Mouse (Mus musculus) kidney, adult 18-20 months (tissue): ENCODE measurements around the gene Slc24a2.

Experiments
- DNase-seq: peaks from one replicate; pipeline ENCODE4 v3.0.0; 2021

The Slc24a2 gene

GRCm38 (mm10) chr4:87115726-87116125 lies 114.6 kb downstream of the Slc24a2 start:
- DNase-seq, result no peak

GRCm38 (mm10) chr4:87109331-87110059 lies 120.8 kb downstream of the Slc24a2 start:
- no peak for DNase-seq

DNA sequence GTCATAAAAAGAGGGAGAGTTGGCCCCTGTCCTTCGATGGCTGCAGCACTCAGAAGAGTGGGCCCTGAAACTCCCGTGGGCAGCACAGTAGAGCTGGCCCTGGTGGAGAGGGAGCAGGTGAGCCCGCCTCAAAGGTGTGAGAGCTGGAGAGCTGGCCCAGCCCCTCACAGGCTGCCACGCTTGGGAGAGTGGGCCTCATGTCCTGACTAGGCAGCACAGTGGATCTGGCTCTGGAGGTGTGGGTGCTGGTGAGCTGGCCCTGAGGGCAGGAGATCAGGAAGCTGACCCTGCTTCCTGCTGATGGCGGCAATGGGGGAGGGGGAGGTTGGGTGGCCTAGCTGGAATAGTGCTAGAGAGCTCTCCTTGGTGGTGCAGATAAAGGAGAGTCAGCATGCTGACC lies 129.3 kb downstream of the Slc24a2 start:
- no peak for DNase-seq

DNA sequence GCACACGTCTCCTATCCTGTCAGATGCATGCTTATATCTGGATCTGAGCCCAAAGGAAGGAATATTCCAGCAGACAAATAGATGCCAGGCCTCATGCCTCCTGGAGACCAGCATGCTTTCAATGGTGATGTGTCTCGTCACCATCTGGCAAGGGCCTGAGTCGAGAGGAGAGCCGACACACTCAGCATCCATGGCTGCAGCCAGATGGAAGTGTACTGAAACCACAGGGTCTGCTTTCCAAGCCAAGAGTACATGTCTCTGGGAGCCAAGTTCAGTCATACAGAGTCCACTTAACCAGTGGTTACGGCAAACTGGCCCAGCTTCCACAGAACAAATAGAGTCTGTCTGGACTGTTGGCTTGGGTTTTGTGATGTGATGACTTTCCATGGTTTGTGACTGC lies 134.1 kb downstream of the Slc24a2 start:
- DNase-seq, result no peak

DNA sequence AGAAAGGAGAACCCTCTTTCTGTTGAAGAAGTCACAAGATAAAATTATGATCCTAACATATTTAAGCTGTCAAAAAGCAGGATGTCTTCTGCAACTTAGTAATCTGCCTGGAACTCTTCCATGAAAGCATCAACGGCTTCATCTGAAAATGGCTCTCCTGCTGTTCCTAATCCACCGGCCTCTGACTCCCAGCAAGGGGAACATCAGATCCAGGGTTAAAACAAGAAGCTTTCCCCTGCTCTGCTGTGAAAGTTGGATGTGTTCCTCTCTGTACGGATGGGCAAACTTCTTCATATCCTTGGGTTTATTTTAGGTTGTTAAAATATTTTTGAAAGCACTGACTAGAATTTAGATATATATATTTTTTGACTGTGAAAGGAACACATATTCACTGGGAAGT lies 136.7 kb downstream of the Slc24a2 start:
- no peak for DNase-seq

GRCm38 (mm10) chr4:87090841-87091240 lies 139.4 kb downstream of the Slc24a2 start:
- no peak for DNase-seq

DNA sequence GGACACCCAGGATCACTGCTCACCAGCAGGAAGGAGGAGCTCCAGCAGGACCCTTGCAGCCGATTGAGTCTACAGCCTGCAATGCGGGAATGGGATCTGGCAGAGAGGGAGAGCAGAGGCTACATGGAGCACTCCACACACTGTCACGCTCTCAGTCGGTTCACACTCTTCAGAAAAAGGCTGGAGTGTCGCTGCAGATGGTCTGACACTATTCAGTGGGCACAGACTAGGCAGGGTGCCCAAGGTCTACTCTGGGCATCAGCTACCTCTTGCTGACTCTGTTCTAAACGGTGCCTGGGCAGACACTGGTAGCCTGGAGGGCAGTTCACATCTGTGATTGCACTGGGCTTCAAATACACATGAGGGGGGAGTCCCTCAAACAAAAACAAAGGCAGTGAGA lies 141.6 kb downstream of the Slc24a2 start:
- no peak for DNase-seq

GRCm38 (mm10) chr4:87087597-87087996 lies 142.7 kb downstream of the Slc24a2 start:
- no peak for DNase-seq

DNA sequence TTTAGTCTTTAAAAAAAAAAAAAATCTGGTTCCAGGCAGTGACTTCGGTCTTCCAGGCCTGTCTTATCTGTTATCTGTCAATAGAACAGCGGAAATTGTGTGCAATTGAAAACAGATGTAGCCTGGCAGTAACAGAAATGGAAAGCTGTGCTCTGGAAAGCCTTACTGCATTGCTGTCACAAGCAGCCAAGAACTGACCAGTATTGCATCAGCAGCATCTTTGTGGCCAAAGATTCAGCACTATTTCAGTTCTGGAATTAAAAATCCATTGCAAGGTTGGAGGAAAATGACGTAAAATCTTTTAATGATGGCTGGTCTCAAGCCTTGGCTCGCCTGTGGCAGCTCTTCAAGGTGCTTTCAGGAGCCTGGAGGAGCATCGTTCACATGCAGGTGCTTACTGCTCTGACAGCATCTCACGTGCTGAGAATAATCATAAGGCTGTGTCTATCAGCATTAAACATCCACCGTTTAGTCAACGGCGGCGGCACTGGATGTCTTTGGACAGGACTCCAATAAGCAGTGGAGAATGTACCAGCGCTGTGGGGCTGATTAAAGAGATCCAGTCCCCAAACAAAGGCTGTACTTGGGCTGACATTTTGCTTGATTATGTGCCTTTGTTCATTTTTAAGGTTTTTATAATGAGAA lies 143.2 kb downstream of the Slc24a2 start:
- DNase-seq, result no peak

DNA sequence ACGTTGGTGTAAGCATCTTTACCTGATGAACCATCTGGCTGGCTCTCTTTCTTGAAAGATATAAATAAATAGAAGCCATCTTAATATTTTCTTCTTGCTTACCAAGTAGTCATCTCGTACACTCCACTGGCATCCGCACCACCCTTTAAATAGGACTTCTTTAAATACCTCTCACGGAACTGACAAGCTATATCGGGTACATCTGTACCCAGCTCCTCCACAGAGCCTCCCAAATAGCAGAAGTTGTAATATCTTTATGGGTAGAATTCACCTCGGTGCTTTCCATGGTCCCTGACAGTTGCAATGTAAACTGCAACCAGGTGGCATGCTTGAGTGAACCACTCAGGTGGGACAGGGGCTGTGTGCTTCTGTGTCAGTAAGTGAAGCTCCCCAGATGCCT lies 149.0 kb downstream of the Slc24a2 start:
- DNase-seq, result no peak

- DNase-seq, result no peak
Observed at GRCm38 (mm10) chr4:87079305-87079704, 151.0 kb downstream of the Slc24a2 start.

GRCm38 (mm10) chr4:87078726-87079125 lies 151.6 kb downstream of the Slc24a2 start:
- DNase-seq, result peak; percentile 4

GRCm38 (mm10) chr4:87075761-87076160 lies 154.5 kb downstream of the Slc24a2 start:
- no peak for DNase-seq

- no peak for DNase-seq
Observed at GRCm38 (mm10) chr4:87068121-87068520, 162.2 kb downstream of the Slc24a2 start.

DNA sequence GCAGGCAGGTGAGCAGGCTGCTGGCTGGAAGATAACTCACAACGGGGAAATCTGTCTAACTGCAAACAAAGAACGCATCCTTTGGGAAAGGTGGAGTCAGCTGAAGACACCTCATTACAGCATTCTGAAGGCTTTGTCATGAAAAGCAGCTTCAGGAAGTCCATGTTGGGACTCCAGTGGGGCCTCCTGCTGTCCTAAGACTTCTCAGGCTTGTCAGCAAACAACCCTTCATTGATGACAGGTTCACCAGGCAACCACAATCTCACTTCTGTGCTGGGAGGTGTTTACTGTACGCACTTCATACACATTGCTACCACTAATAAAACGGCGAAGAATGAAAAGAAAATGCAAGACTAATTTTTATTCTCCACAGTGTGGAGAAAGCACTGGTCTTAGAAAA lies 165.1 kb downstream of the Slc24a2 start:
- no peak for DNase-seq

DNA sequence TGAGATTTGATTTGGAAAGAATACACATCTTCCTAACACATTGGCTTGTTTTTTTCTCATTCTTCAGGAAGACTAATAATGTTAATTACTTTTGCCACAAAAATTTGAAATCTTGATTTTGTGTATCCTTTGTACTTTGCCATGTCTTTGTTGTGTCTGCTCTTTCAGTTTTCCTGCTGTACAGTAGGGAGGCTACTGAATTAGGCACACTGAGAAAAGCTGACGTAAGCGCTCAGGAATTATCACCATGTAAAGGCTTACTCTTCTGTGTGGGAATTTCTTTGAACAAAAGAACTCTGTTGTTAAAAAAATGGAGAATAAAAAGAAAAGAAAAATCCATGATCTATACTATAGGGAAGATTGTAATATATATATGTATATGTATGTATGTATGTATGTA lies 165.7 kb downstream of the Slc24a2 start:
- DNase-seq, result no peak

DNA sequence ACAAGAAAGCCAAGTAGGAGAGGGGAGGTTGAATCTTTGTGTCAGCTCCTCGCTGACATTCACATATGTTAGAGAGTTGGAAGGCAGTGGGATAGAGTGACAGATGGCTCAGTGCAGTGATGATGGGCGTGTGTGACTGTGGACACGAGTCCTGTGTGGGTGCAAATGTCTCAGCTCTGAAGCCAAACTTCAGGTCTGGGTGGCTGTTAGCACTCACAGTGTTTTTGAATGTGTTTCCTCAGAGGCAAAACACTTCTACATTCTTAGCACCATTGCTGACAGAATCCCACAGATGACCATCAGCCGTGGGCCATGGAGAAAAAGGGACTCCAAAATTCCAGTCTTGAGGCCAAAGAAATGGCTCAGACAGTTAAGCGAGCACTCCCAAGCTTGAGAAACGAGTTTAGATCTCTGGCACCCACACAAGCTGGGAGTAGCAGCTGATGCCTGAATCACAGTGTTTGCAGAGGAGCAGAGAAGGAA lies 167.5 kb downstream of the Slc24a2 start:
- no peak for DNase-seq

- no peak for DNase-seq
Observed at GRCm38 (mm10) chr4:87061696-87062095, 168.6 kb downstream of the Slc24a2 start.

DNA sequence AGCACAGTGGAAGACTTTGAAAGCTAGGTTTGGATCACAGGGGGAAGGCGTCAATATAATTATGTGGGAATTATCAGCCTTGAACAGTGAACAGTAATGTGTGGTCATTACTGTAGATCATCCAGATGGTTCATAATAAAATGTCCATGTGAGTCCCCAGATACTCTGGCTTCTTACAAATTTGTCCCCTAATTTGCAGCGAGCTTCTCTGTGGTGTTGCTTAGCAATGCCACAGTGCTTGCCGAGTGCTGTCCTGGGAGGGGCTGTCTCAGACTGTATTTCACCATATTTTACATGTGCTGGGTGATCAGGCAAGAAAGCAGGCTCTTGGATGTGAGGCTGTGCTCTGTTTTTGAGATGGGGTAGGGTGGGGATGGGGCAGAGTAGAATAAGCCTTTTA lies 172.7 kb downstream of the Slc24a2 start:
- no peak for DNase-seq

GRCm38 (mm10) chr4:87055768-87056167 lies 174.5 kb downstream of the Slc24a2 start:
- no peak for DNase-seq

- no peak for DNase-seq
Observed at GRCm38 (mm10) chr4:87052881-87053280, 177.4 kb downstream of the Slc24a2 start.

- DNase-seq, result no peak
Observed at GRCm38 (mm10) chr4:87049061-87049460, 181.2 kb downstream of the Slc24a2 start.

GRCm38 (mm10) chr4:87047131-87047530 lies 183.1 kb downstream of the Slc24a2 start:
- DNase-seq, result no peak

GRCm38 (mm10) chr4:87043296-87043695 lies 187.0 kb downstream of the Slc24a2 start:
- no peak for DNase-seq
